Mouse (Mus musculus): ENCODE results near the gene H3f3b. TPM values are rescaled to one million over a fixed set of nuclear protein-coding genes. Genes with fewer than 3 reads are reported as not detected.

Gene H3f3b
- total and polyA plus RNA-seq, 2 experiments: 56.2 to 163 TPM

DNA sequence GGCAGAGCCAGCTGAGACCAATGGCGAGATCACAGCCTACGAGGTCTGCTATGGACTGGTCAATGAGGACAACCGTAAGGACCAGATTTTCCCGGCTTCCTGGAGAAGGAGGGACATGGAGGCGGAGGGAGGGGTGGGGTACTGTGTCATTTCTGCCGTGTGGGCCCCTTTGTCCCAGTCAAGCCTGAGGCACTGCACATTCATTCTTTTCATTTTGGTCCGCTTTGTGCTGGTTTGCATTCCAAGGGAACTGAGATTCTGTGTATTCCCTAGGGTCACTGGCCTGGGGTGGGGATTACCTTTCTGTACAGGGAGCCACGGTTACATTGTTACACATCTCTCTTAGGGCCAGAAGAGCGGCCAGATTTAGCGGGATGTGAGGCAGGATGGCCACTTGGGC, 27.2 kb downstream of the H3f3b start:
- Histone ChIP-seq H3K79me2 (ENCODE audit: control insufficient read depth, insufficient read depth, low read length) (no peaks in the 10 kb centered on the region), H3K36me3 (ENCODE audit: control insufficient read depth, insufficient read depth, low read length) (no peaks in the 10 kb centered on the region), H3K4me3 (ENCODE audit: insufficient read depth, low read depth, low read length) (no peak overlapping the region), H3K4me1 (ENCODE audit: control insufficient read depth, insufficient read depth, low read length) (peaks cover 3% of the 10 kb centered on the region), H3K27ac (replicated peaks; ENCODE audit: insufficient read depth, low read depth, low read length) (no peak overlapping the region), H3K27me3 (ENCODE audit: control insufficient read depth, insufficient read depth, low read length) (no peaks in the 10 kb centered on the region), H3K9ac (ENCODE audit: low read depth, low read length) (no peak overlapping the region)
- DNase-seq (ENCODE audit: extremely low read depth, low read depth, low spot score): no peak
- 56% methylated on average over 10 of the region's 10 CpGs for WGBS
- TF ChIP-seq CTCF (IDR thresholded peaks at IDR 0.05; ENCODE audit: low read depth, low read length) (no peak), POLR2A (IDR thresholded peaks at IDR 0.05; ENCODE audit: extremely low read depth, insufficient read depth, low read length) (no peak)

DNA sequence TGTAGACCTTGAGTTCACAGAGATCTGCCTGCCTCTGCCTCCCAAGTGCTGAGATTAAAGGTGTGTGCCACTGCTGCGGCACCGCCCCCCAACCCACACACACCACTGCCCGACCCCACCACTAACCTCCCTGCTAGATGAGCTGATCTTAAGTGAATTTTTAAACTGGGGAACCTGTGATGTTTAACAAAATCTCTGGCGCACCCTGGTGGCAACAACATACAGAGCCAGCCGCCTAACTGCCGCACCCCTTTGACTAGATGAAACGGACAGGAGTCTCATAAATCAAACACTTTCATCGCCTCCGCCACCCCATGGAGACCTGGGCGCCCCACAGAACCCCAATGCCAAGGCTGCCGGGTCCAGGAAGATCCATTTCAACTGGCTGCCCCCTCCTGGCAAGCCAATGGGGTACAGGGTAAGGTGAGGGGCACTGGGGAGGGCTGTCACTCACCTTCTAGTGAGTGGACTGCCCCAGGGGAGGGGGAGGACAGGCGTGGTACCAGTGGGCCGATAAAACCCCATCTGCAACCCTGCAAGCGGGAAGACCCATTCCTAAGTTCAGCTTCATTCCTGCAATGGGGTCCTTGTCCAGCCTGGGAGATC, 28.1 kb downstream of the H3f3b start:
- no peak overlapping the region for H3K9ac ChIP-seq (ENCODE audit: low read depth, low read length)
- no peak for TF ChIP-seq POLR2A (IDR thresholded peaks at IDR 0.05; ENCODE audit: extremely low read depth, insufficient read depth, low read length)
- peak; percentile 78 for TF ChIP-seq CTCF (IDR thresholded peaks at IDR 0.05; ENCODE audit: low read depth, low read length)
- no peak overlapping the region for H3K4me3 ChIP-seq (ENCODE audit: insufficient read depth, low read depth, low read length)
- no peak overlapping the region for H3K27ac ChIP-seq (replicated peaks; ENCODE audit: insufficient read depth, low read depth, low read length)
- no peaks in the 10 kb centered on the region for H3K36me3 ChIP-seq (ENCODE audit: control insufficient read depth, insufficient read depth, low read length)
- no peaks in the 10 kb centered on the region for H3K79me2 ChIP-seq (ENCODE audit: control insufficient read depth, insufficient read depth, low read length)
- no peak for DNase-seq (ENCODE audit: extremely low read depth, low read depth, low spot score)
- 12% methylated on average over 14 of the region's 14 CpGs for WGBS
- H3K27me3 ChIP-seq (ENCODE audit: control insufficient read depth, insufficient read depth, low read length): no peaks in the 10 kb centered on the region
- H3K4me1 ChIP-seq (ENCODE audit: control insufficient read depth, insufficient read depth, low read length): no peaks in the 10 kb centered on the region

DNA sequence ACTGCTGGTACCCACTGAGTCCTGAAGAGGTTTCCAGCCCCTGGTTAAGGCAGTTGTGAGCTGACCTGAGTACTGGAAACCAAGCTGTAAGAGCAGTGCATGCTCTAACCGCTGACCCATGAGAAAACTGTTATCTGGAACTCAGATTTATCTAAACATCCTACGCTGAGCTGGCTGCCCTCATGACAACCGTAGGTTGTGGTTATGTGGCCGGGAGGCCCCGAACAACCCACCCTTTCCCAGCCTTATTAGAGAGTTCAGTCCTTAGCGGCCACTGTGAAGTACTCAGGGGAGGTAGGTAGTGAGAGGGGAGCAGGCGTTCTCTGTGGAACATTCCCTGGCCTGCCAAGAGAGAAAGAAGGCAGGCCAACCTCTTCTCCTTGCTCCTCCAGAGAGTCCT, 28.7 kb downstream of the H3f3b start:
- no peaks in the 10 kb centered on the region for H3K36me3 ChIP-seq (ENCODE audit: control insufficient read depth, insufficient read depth, low read length)
- no peaks in the 10 kb centered on the region for H3K4me1 ChIP-seq (ENCODE audit: control insufficient read depth, insufficient read depth, low read length)
- H3K79me2 ChIP-seq (ENCODE audit: control insufficient read depth, insufficient read depth, low read length): no peaks in the 10 kb centered on the region
- H3K9ac ChIP-seq (ENCODE audit: low read depth, low read length): no peak overlapping the region
- TF ChIP-seq CTCF (IDR thresholded peaks at IDR 0.05; ENCODE audit: low read depth, low read length) (no peak), POLR2A (IDR thresholded peaks at IDR 0.05; ENCODE audit: extremely low read depth, insufficient read depth, low read length) (no peak)
- H3K27me3 ChIP-seq (ENCODE audit: control insufficient read depth, insufficient read depth, low read length): no peaks in the 10 kb centered on the region
- WGBS: 69% methylated on average over 7 of the region's 7 CpGs
- DNase-seq (ENCODE audit: extremely low read depth, low read depth, low spot score): no peak
- no peak overlapping the region for H3K27ac ChIP-seq (replicated peaks; ENCODE audit: insufficient read depth, low read depth, low read length)
- no peak overlapping the region for H3K4me3 ChIP-seq (ENCODE audit: insufficient read depth, low read depth, low read length)

DNA sequence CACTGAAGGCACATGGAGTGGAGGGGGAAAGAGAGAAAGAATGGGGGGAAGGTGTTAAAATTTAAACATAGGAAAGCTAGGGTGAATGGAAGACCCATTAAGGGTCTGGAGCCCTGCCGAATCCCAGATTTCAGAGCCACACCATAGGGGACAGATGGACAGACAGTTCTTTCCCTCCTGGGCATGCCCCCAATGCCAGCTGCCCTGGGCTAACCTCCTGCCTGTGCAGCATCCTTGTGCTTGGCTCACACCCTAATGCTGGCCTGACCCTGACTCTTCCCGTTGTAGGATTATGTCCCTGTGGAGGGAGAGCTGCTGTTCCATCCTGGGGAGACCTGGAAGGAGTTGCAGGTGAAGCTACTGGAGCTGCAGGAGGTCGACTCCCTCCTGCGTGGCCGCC, 30.1 kb downstream of the H3f3b start:
- no peak for DNase-seq (ENCODE audit: extremely low read depth, low read depth, low spot score)
- TF ChIP-seq POLR2A (IDR thresholded peaks at IDR 0.05; ENCODE audit: extremely low read depth, insufficient read depth, low read length) (no peak), CTCF (IDR thresholded peaks at IDR 0.05; ENCODE audit: low read depth, low read length) (no peak)
- Histone ChIP-seq H3K9ac (ENCODE audit: low read depth, low read length) (no peak overlapping the region), H3K4me3 (ENCODE audit: insufficient read depth, low read depth, low read length) (no peak overlapping the region), H3K4me1 (ENCODE audit: control insufficient read depth, insufficient read depth, low read length) (no peaks in the 10 kb centered on the region), H3K27ac (replicated peaks; ENCODE audit: insufficient read depth, low read depth, low read length) (no peak overlapping the region), H3K79me2 (ENCODE audit: control insufficient read depth, insufficient read depth, low read length) (no peaks in the 10 kb centered on the region), H3K36me3 (ENCODE audit: control insufficient read depth, insufficient read depth, low read length) (no peaks in the 10 kb centered on the region), H3K27me3 (ENCODE audit: control insufficient read depth, insufficient read depth, low read length) (no peaks in the 10 kb centered on the region)
- WGBS: 73% methylated on average over 5 of the region's 5 CpGs

DNA sequence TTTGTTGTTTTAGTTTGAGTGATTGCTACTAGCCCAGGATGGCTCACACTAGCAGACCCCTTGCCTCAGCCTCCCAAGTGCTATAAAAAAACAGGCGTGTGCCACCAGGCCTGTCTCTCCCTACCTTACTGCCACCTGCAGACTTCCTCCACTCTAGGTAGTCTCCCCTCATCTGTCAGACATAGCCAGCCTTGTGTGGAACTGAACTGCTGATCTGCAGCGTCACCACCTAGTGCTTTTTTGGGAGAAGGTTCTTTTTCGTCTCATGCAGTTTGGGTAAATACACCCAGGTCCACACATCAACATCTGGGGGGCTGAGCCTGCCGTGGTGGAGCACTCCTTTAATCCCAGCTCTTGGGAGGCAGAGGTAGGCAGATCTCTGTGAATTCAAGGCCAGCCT, 30.7 kb downstream of the H3f3b start:
- Histone ChIP-seq H3K9ac (ENCODE audit: low read depth, low read length) (no peak overlapping the region), H3K27me3 (ENCODE audit: control insufficient read depth, insufficient read depth, low read length) (no peaks in the 10 kb centered on the region), H3K79me2 (ENCODE audit: control insufficient read depth, insufficient read depth, low read length) (no peaks in the 10 kb centered on the region), H3K36me3 (ENCODE audit: control insufficient read depth, insufficient read depth, low read length) (no peaks in the 10 kb centered on the region), H3K4me1 (ENCODE audit: control insufficient read depth, insufficient read depth, low read length) (no peaks in the 10 kb centered on the region), H3K4me3 (ENCODE audit: insufficient read depth, low read depth, low read length) (no peak overlapping the region), H3K27ac (replicated peaks; ENCODE audit: insufficient read depth, low read depth, low read length) (no peak overlapping the region)
- no peak for DNase-seq (ENCODE audit: extremely low read depth, low read depth, low spot score)
- 87% methylated on average over 4 of the region's 4 CpGs for WGBS
- TF ChIP-seq POLR2A (IDR thresholded peaks at IDR 0.05; ENCODE audit: extremely low read depth, insufficient read depth, low read length) (no peak), CTCF (IDR thresholded peaks at IDR 0.05; ENCODE audit: low read depth, low read length) (no peak)

DNA sequence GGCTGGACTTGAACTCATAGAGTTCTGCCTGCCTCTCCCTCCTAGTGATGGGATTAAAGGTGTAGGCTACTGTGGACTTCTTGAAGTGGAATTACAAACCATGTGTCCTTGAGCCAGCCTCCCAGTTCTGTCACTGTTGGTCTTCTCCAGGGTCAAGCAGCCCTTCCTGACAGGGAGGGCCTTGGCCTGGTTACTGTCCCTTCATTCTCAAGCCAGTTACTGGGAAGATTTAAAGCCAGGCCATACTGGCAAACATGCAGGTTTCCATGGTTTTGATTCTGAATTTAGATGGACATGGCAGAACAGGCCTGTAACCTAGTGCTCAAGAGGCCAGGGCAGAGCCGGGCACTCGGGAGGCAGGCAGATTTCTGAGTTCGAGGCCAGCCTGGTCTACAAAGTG, 32.5 kb downstream of the H3f3b start:
- H3K36me3 ChIP-seq (ENCODE audit: control insufficient read depth, insufficient read depth, low read length): no peaks in the 10 kb centered on the region
- 92% methylated on average over 3 of the region's 3 CpGs for WGBS

More for the DNA sequence above, 32.5 kb downstream of the H3f3b start:
- no peak overlapping the region for H3K27ac ChIP-seq (replicated peaks; ENCODE audit: insufficient read depth, low read depth, low read length)
- TF ChIP-seq POLR2A (IDR thresholded peaks at IDR 0.05; ENCODE audit: extremely low read depth, insufficient read depth, low read length) (no peak), CTCF (IDR thresholded peaks at IDR 0.05; ENCODE audit: low read depth, low read length) (no peak)
- no peak for DNase-seq (ENCODE audit: extremely low read depth, low read depth, low spot score)
- H3K27me3 ChIP-seq (ENCODE audit: control insufficient read depth, insufficient read depth, low read length): no peaks in the 10 kb centered on the region
- no peaks in the 10 kb centered on the region for H3K4me1 ChIP-seq (ENCODE audit: control insufficient read depth, insufficient read depth, low read length)
- no peak overlapping the region for H3K4me3 ChIP-seq (ENCODE audit: insufficient read depth, low read depth, low read length)
- H3K79me2 ChIP-seq (ENCODE audit: control insufficient read depth, insufficient read depth, low read length): no peaks in the 10 kb centered on the region
- no peak overlapping the region for H3K9ac ChIP-seq (ENCODE audit: low read depth, low read length)

Data from liver, adult 2 months (tissue).